Mouse (Mus musculus) CD8-positive naive resting alpha-beta T cell, adult 57 days (primary cell): ENCODE data around the gene Gm21394. TPM values are rescaled to one million over a fixed set of nuclear protein-coding genes. Genes with fewer than 3 reads are reported as not detected.

Source experiments
- total RNA-seq: library from RNA; stranded (reverse); gene quantifications from one replicate; pipeline ENCODE4 v1.2.4, GENCODE M21; 2023

The Gm21394 gene
- total RNA-seq: not detected

GRCm38 (mm10) chrY:84564807-84565206 is at the start of gene Gm21394:
Gm21394 (minus strand) TSS chrY:84564907.

Other genes starting within 250 kb of the Gm21394 start
- gene Gm21409, start 181.8 kb upstream of the Gm21394 start, total RNA-seq: not detected